Mouse (Mus musculus): ENCODE results near the gene Mfsd6. TPM values are rescaled to one million over a fixed set of nuclear protein-coding genes. Genes with fewer than 3 reads are reported as not detected.

Gene Mfsd6
- total RNA-seq, 1 experiment = 0.98 TPM

DNA sequence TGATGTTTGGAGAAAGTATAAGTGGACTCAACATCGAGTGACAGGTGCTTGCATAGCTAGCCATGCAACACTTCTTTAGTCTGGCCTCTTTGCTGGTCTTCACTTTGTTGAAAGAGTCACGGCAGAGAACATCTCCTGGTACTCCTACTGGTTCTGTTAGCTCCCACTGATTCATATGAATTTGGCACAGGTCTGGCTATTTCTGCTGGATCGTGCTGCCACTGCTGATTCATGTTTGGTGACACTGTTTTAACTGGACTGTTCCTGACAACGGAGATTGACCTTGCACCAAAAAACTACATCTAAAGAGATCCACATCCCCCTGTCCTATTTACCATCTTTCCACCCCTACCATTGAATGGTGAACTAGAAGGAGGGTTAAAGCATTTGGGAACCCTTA lies 118.8 kb downstream of the Mfsd6 start:
- H3K9ac ChIP-seq (ENCODE audit: insufficient read depth, low read depth, low read length, poor library complexity, severe bottlenecking) = no peak overlapping the region
- DNase-seq (ENCODE audit: low read depth, low spot score) = no peak
- no peak overlapping the region for H3K27ac ChIP-seq (ENCODE audit: insufficient read depth, low read depth, low read length, poor library complexity, severe bottlenecking)
- H3K4me3 ChIP-seq (ENCODE audit: insufficient read depth in 1 of 2, low read depth in 1 of 2, low read length in 2 of 2, poor library complexity in 1 of 2, severe bottlenecking in 1 of 2) = no peak overlapping the region
- in situ Hi-C loops (cut with MboI; ENCODE audit: low sequenced_read_pairs in 2 of 2, unreplicated experiment in 2 of 2) = no loop called here
- H3K9me3 ChIP-seq (ENCODE audit: control insufficient read depth, insufficient read depth, low read depth, low read length) = no peaks in the 10 kb centered on the region
- no peaks in the 10 kb centered on the region for H3K4me1 ChIP-seq (ENCODE audit: control insufficient read depth in 2 of 2, insufficient read depth in 2 of 2, low read length in 2 of 2, poor library complexity in 1 of 2)
- TF ChIP-seq ZNF384 (IDR thresholded peaks at IDR 0.05; ENCODE audit: low read depth, low read length) (no peak), HCFC1 (IDR thresholded peaks at IDR 0.05; ENCODE audit: borderline replicate concordance, insufficient read depth, low read length) (no peak), ZC3H11A (IDR thresholded peaks at IDR 0.05; ENCODE audit: borderline replicate concordance, low read depth, low read length) (no peak)
- H3K36me3 ChIP-seq (ENCODE audit: control insufficient read depth, insufficient read depth, low read length, poor library complexity, severe bottlenecking) = no peaks in the 10 kb centered on the region

DNA sequence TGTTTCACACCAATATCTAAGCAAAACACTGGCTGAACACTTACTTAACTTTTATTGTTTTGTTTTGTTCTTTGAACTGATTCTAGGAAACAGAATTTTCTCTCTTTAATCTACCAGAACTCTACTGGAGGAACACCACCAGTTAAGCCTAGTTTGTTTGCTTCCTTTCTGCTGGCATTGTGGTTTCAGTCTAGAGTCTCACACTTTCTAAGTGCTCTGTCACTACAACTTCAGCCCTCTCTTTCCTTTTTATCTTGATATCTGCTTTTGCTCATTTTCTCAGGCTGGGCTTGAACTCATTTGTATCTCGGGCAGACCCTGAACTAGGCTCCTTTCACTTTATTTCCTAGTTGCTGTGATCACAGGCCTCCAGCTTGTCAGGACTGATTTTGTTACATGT lies 119.6 kb downstream of the Mfsd6 start:
- Histone ChIP-seq H3K9me3 (ENCODE audit: control insufficient read depth, insufficient read depth, low read depth, low read length) (no peaks in the 10 kb centered on the region), H3K9ac (ENCODE audit: insufficient read depth, low read depth, low read length, poor library complexity, severe bottlenecking) (no peak overlapping the region), H3K4me1 (ENCODE audit: control insufficient read depth in 2 of 2, insufficient read depth in 2 of 2, low read length in 2 of 2, poor library complexity in 1 of 2) (no peaks in the 10 kb centered on the region), H3K36me3 (ENCODE audit: control insufficient read depth, insufficient read depth, low read length, poor library complexity, severe bottlenecking) (no peaks in the 10 kb centered on the region), H3K4me3 (ENCODE audit: insufficient read depth in 1 of 2, low read depth in 1 of 2, low read length in 2 of 2, poor library complexity in 1 of 2, severe bottlenecking in 1 of 2) (no peak overlapping the region), H3K27ac (ENCODE audit: insufficient read depth, low read depth, low read length, poor library complexity, severe bottlenecking) (no peak overlapping the region)
- no peak for DNase-seq (ENCODE audit: low read depth, low spot score)
- TF ChIP-seq ZNF384 (IDR thresholded peaks at IDR 0.05; ENCODE audit: low read depth, low read length) = no peak
- TF ChIP-seq MAFK (IDR thresholded peaks at IDR 0.05; ENCODE audit: insufficient read depth, low read depth, low read length) = no peak
- TF ChIP-seq HCFC1 (IDR thresholded peaks at IDR 0.05; ENCODE audit: borderline replicate concordance, insufficient read depth, low read length) = no peak
- TF ChIP-seq ZC3H11A (IDR thresholded peaks at IDR 0.05; ENCODE audit: borderline replicate concordance, low read depth, low read length) = no peak
- TF ChIP-seq CHD2 (IDR thresholded peaks at IDR 0.05; ENCODE audit: low read depth, low read length) = no peak
- in situ Hi-C loops (cut with MboI; ENCODE audit: low sequenced_read_pairs in 2 of 2, unreplicated experiment in 2 of 2) = no loop called here

Other genes with a start within 250 kb of the Mfsd6 start
- gene Nab1, start 226.8 kb downstream of the Mfsd6 start, total RNA-seq (2012; rRNA removed) = 12.3 and 13.3 TPM in 2 replicates
- 8.7 and 14.9 TPM in 2 replicates for gene Nemp2, start 96.8 kb downstream of the Mfsd6 start, total RNA-seq (2012; rRNA removed)
- gene Inpp1, start 90.2 kb upstream of the Mfsd6 start, total RNA-seq (2012; rRNA removed) = 4.7 and 5.1 TPM in 2 replicates
- 11.4 and 12.9 TPM in 2 replicates for gene Hibch, start 117.5 kb upstream of the Mfsd6 start, total RNA-seq (2012; rRNA removed)

Measured in ES-E14 (cell line).